Mouse (Mus musculus): ENCODE results near the gene Rnf212b.
A peak's percentile ranks its signal among the peaks of the same experiment; 100 is the strongest.

Rnf212b gene

DNA sequence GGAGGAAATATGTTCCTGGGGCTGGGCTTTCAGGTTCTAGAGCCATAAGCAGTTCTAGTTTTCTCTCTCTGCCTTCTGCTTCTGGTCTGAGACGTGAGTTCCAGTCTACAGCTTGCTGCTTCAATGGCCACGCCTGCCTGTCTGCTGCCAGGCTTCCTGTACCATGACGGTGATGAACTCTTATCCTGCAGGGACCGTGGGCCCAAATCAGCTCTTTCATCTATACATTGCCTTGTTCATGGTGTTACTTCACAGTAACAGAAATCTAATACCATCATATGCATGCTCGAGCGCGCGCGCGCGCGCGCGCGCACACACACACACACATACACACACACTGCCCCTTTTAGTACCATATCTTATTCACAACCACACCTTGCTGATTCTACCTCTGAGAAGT lies 17.2 kb upstream of the Rnf212b start:
- DNase-seq (ENCODE audit: low spot score), result no peak

DNA sequence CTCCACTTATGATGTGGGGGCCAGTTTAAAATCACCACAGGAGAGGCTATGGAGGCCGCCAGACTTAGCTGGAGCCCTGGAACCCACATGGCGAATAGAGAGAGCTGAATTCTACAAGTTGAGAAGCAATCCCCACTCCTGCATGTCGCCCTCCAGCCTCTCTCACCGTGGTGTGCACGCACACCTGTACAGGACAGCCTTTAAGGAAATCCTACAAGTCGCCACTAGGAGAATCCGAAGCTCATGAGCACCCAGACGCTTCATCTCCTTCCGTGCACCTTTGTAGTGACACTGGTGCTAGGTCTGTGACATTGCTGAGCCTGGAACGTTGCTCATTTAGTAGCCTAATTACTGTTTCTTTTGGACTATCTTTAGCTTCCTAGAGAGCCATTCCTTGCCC lies 14.3 kb upstream of the Rnf212b start:
- no peak for DNase-seq (ENCODE audit: low spot score)

DNA sequence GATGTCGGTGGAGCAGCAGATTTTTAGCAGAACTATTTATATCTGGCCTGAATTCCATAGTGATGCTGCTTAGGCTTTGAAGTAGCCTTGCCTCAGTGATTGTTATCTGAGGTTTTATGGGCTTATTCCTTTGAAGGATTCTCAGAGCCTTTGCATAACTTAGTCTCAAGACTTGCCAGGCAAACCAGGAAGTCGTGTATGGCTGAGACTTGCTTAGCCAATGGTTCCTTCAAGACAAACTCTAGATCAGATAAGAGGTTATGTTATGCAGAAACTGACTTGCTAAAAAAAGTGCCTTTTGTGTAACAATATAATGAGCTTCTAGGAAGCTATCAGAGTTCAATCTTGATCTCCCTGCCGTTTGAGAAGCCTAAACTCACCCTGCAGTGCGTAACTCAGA lies 11.5 kb upstream of the Rnf212b start:
- DNase-seq (ENCODE audit: low spot score), result no peak

DNA sequence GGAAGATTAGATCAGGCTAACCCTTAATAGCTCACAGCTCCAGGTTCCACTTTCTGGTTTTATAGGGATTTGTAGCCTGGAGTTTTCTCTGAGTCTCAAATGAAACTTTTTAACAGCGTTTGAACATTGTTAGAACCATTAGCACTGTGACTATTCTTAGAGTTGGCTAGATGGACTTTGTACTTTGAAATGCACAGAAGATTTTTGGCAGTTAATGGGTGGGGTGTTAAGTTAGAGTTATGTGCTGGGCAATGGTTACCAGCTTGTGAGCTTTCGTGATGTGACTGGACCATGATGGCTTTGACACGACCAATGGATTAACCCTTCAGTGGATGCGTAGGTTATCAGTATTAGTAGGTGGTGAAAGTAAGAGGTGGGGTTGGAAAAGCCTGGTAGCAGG lies 7.8 kb upstream of the Rnf212b start:
- no peak for DNase-seq (ENCODE audit: low spot score)

DNA sequence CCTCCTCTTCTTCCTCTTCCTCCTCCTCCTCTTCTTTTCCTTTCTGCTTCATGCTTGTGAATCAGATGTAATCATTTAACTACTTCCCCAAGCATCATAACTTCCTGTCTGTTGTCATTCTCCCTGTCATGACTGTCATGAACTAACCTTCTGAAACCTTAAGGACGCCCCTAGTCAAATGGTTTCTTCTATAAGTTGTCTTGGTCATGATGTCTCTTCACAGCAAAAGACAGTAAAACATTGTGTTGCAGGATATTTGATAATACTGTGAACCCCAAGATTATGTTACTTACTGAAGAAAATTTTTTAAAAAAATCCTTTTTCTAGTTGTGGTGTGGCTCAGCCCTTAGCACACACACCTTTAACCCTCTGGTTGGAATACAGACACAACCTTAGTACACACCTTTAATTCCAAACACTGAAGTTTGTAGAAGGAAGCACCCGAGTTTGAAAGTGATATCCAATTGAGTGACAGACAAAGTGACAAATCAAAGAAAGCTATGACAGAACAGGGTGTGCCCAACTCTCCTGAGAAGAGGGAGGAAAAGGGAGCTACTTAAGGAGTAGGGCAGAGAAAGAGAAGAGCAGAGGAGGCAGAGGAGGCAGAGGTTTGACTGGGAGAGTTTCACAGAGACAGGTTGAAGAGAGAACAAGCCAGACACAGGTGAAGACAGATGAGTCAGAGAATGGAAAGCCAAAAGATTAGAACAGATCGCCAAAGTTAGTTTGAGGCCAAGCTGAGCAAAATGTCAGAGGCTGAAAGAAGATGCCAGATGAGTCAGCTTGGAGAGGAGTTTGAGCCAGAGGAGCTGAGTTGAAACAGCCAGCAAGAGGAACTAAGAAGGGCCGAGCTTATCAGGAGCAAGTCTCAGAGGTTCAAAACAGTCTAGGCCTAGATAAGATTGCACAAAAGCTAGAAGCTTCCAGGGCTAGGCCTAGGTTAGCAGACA lies 4.9 kb upstream of the Rnf212b start:
- DNase-seq (ENCODE audit: low spot score), result no peak

DNA sequence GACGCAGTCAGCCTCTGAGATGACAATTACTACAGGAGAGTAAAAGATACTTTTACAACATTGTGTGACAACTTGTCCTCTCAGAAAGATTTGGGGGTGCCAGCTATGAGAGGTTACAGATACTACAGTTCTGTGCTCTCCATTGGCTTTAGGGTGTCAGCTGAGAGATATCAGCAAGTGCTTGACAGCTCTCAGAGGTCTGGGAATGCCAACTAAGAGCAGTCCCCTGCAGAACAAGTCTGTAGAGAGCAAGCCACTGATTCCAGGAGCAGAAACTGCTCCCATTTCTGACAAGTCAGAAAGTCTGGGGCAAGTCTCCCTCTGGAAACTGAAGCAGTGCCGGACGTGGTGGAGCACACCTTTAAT lies 4.3 kb upstream of the Rnf212b start:
- DNase-seq (ENCODE audit: low spot score), result no peak

DNA sequence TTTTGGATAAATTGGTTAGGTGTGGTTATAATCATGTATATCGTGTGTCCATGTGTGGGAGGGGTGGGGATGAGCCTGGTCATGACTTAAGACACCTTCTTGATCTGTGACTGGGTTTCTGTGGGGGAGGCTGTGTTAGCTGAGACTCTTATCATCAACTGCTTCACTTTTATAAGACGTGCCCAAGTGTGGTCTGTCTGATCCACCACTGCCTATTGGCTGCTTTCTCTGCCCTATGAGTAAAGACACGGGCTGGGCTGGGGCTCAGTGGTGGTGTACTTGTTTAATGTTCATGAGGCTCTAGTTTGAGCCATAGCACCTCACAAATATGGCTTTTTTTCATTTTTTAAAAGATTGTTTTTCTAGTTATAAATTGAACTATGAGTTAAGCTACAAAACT lies 1.8 kb downstream of the Rnf212b start:
- DNase-seq (ENCODE audit: low spot score), result no peak

DNA sequence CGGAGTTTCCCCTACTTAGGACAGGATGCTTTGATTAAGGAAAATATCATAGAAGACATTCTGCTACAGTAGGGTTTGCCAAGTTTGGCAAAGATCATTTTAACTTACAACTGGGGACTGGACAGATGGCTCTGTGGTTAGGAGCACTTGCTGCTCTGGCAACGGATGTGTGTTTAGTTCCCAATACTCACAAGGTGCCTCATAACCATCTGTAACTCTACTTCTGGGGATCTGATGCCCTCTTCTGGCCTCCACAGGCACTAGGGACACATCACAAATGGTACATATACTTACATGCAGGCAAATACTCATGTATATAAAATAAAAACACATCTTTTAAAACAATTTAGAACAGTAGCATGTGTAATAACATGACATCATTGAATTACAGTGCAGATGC lies 3.9 kb downstream of the Rnf212b start:
- peak; percentile 53 for DNase-seq (ENCODE audit: low spot score)

DNA sequence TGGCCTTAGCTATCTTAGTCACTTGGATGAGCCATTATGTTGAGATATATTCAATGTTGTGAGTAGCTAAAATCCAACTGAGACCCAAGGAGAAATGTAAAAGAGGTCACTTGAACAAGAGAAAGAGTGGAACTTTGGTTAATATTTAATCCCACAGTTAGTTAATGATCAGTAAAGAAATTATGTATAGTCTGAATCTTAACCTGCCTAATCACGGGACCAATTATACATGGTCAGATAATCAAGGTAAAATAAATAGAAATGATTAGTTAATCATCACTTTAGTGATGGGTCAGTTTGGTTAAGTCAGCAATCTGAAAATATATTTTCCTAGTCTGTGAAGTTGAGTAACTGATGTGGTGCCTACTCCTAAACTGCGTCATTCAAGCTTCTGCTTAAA lies 8.4 kb downstream of the Rnf212b start:
- no peak for DNase-seq (ENCODE audit: low spot score)

DNA sequence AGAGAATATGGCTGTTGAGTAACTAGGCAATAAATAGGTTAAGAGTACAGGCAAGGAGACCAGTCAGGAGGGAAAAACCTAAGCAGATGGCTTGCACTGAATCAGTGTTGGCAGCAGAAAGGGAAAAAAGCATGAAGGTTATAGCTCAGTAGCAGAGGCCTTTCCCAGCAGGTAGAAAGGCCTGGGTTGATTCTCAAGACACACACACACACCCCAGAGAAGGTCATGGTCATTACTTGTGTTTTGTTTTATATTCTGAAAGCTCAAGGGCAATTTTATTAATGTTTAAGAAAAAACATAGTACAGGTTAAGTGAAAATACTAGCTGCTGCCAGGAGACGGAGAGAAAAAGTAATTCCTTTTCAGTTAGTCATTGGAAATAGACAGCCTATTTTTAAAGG lies 9.8 kb downstream of the Rnf212b start:
- no peak for DNase-seq (ENCODE audit: low spot score)

DNA sequence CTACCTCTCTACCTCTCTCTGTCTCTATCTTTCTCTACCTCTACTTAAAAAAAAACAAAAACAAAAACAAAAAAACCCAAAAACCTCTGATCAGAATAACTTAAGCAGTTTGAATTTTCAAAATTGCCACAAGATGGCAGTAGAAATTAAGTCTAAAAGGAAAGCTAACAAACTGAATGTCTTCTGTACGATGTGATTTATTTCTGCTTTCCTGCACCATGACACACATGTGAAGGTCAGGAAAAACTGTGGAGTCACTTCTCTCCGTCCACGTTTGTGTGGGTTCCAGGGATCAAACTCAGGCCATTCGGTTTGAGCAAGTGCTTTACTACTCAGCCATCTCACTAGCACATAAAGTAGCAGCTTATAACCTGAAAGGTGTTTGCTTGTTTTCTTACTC lies 29.5 kb downstream of the Rnf212b start:
- peak; percentile 86 for DNase-seq (ENCODE audit: low spot score)

DNA sequence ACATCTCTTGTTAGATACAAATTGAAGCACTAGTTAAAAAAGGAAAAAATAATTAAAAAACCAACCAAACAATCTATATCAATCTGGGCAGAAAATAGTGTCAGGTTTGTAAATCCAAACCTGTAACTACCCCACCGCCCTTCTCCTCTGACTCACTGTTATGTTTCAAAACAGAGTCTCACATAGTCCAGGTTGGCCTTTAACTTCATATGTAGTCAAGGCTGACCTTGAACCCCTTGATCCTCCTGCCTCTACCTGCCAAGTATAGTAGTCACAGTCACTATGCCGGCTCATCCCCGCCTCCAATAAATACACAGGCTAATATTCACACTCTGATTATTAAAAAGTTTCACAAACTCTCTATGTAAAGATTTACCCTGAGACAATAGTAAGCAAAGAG lies 41.8 kb downstream of the Rnf212b start:
- DNase-seq (ENCODE audit: low spot score), result no peak

DNA sequence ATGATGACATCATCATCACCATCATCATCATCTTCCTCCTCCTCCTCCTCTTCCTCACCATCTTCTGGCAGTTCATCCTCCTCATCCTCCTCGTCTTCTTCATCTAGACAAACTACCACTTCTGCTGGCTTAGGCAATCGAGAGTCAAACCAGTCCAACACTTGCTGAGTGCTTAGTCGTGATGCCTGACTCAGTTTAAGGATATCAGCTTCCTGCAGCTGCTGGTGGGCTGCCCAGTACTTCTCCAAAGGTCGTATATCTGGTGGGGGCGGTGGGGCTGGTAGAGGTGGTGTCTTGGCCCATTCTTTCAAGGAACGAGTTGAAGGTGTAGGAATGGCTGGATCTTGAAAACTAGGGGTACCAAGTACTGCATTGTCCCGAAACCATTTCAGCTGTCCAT lies 42.8 kb downstream of the Rnf212b start:
- no peak for DNase-seq (ENCODE audit: low spot score)

DNA sequence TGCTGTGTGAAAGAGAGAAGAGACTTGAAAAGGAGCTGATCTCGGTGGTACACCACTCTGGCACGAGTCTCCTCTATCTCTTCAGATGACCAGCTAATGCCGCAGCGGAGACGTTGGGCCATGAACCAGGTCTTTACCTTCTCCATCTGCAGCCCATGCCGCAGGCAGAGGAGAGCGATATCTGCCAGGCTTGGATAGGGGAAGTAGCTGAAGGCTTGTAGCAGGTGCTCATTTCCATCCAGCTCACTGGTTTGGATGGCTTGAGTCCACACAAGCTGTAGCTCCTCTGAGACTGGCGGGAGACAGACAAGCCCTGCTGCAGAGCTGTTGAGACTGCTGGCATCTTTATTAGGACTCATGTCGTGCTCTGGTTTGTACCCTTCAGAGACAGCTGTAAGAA lies 44.0 kb downstream of the Rnf212b start:
- no peak for DNase-seq (ENCODE audit: low spot score)

DNA sequence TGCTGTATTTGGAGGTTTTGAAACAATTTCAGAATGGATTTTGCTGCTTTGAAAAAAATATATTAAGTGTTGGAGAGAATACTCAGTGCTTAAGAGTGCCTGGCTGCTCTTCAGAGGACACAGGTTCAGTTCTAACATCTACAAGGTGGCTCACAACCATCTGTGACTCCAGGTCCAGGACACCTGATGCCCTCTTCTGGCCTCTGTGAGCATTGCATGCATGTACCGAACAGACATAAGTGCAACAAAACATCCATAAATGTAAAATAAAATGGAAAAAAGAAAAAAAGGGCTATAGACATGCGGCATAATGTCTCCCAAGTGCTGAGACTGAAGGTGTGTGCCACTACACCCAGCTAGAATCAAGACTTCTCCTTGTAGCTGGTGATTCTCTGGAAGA lies 46.6 kb downstream of the Rnf212b start:
- peak; percentile 77 for DNase-seq (ENCODE audit: low spot score)

DNA sequence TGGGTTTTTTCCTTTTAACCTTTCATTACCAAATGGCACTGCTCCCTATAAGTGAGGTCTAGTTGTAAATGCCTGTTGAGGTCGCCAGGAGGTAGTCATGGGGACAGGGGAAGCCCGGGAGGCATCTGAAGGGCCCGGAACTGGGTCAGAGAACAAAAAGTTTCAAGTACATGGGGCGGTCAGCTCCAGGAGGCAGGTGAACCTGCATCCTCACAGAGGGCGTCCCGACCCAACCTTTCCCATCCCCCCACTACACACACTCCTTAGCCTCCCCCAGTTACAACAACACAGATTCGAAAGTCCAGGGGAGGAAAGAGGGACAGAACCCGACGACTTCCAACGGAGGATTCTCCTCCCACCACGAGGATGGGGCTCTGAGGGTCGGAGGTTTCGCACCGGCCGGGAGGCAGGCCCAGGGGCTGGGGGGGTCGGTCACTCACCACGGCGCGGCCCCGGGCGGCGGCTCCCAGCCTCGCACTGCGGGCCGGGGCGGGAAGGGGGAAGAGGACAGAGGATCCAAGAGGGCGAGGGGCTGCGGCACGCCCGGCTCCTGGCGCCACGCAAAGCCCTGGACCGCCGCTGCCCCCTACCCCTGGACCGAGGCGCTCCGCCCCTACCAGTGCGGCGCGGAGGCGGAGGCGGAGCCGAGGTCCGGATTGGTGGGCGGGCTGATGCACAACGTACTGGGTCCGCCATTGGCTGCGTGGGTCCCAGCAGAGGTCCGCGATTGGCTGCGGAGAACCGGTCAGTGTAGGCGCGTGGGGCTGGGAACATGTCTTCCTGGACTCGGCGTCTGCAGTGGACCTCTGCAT lies 49.8 kb downstream of the Rnf212b start:
- DNase-seq (ENCODE audit: low spot score), result peak; percentile 97

DNA sequence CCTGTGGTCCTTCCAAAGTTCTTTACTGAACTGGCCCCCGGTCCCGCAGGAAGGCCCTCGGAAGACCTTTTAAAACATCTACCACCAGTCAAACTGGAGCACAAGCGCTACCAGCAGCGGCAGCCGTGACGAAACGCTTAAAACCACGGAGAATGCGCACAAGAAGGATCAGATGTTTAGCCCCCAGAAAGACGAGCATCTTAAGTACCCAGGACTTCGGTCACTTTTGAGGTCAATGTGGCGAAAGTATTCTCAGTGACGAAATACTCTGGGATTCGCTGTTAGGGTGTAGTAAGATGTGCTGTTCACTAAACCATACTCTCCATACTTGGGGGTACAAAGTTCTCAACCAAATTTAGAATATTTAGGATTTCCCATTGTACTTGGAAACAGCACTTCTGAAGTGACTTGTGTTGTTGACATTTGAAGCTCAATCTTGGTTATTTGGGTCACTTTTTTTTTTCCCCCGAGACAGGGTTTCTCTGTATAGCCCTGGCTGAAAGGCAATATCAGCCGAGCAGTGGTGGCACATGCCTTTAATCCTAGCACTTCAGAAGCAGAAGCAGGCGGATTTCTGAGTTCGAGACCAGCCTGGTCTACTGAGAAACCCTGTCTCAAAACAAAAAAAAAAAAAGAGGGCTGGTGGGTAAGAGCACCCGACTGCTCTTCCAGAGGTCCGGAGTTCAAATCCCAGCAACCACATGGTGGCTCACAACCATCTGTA lies 50.5 kb downstream of the Rnf212b start:
- DNase-seq (ENCODE audit: low spot score), result peak; percentile 37

DNA sequence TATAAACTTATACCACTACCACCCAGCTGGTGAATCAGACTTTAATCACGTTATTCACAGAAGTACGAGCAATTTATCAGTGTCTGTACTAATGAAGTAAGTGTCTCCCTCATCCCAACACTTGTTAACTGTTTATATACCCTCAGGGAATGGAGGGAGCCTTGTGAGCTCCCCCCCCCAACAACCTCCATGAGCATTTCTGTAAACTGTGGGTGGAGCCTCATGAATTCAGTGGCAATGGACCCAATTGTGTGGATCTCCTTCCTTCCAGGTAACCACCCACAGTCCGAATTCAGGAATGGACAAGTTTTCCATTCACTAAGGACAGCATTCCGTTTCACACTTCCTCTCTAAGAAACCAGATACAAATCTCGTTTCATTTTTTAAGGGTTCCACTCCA lies 51.7 kb downstream of the Rnf212b start:
- no peak for DNase-seq (ENCODE audit: low spot score)

DNA sequence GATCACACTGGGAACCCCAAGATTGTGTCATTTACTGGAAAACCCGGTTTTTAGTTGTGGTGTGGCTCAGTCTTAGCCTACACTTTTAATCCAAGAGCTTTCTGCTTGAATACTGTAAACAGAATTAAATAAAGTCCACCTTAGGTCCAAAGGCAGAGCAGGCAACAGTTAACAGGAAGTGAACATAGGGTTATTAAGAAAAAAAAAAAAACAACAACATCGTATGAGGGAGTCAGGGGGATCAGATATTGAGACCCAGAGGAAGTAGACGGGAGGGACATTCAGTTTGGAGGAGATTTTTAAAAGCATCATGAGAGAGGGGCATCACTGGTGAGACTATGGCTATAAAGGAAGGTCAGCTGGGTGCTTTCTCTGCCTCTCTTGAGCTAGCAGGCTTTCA lies 52.3 kb downstream of the Rnf212b start:
- no peak for DNase-seq (ENCODE audit: low spot score)

DNA sequence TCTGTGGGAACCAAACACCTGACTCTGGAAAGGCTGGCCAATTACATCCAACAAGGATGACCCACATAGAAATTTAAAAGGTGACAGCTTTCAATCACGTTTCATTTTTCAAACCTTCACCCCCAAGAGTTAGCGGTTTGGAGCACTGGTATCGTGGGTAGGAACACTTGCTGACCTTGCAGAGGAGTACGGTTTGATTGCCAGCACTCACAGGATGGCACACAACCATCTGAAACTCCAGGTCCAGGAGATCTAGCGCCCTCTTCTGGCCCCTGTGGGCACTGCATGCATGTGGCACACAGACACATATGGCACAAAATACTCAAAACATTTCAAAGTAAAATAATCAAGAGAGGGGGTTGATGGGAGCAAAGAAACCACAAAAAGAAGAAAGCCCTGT lies 53.0 kb downstream of the Rnf212b start:
- DNase-seq (ENCODE audit: low spot score), result peak; percentile 31

DNA sequence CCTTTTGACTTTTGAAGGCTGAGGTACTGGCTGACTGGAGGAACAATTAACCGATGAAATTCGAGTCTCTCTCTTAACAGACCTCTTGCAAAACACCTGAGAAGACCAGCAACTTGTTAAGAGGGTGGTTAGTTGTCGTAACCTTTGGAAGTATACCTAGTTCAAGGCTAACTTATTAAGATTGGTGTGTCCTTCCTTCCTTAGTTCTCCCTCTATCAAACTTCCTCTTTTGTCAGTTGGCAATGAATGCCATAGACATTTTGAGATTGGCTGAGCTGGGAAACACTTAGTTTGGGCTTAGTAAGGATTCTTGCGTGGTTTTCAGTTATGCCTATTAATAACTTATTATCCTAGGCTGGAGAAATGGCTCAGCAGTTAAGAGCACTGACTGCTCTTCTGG lies 54.1 kb downstream of the Rnf212b start:
- no peak for DNase-seq (ENCODE audit: low spot score)

DNA sequence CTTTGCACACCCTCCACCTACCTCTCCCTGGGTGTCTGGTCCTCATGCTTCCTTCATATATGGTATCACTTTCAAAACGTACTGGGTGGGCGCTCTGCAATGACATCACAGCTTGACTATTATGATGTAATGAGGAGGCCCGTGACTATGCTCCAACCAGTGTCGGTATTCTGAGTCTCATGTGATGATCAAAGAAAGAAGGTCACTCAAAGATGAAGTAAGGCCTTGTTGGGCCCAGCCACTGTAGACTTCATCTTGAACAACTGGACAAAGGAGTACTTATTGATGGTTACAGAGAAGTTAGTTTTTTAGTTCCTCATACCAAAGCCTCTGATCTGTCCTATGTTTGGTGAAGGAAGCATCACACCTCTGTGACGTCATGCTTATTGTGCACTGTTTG lies 56.9 kb downstream of the Rnf212b start, which contains the start of gene Homez:
Homez (minus strand) TSS at position 101 of the 400 bp plus-strand sequence.
- no peak for DNase-seq (ENCODE audit: low spot score)

DNA sequence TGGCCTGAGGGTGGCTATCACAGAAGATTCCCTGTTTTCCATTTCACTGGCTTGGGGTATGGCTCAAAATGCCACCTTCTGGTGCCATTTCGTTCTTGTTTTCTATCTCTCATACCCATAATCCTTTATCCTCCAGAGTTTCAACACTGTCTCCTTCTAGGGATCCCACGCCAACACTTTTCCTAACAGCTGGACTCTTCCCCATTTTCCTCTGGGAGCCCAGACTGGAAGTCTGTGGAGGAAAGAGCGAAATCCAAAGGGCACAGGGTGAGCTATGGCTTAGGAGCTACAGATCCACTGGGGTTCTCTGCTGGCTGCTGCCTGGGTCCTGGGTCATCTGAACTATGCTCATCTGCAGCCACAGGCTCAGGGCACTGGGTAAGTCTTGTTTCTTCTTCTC lies 60.2 kb downstream of the Rnf212b start:
- no peak for DNase-seq (ENCODE audit: low spot score)
